Mouse (Mus musculus) retina, adult 2 months (tissue): ENCODE data around the gene Fam228b.
"Not testable (repeated sequence)": the region's sequence is repeated elsewhere in the genome, so short reads cannot be mapped to it uniquely, and the experiment has no call there.

Experiments
- DNase-seq: peaks from one replicate; pipeline ENCODE4 v3.0.0-alpha.2; 2012; ENCODE audit warnings: low read depth, low spot score

The Fam228b gene

GRCm38 (mm10) chr12:4742183-4742582, 26.9 kb downstream of the Fam228b start:
- no peak for DNase-seq

GRCm38 (mm10) chr12:4740823-4741222, 28.2 kb downstream of the Fam228b start:
- DNase-seq, result no peak

- no peak for DNase-seq
Measured at GRCm38 (mm10) chr12:4738031-4738576, 31.0 kb downstream of the Fam228b start, which contains the start of gene Fam228a. Fam228a (minus strand) TSS chr12:4738430.

- no peak for DNase-seq
Measured at GRCm38 (mm10) chr12:4732332-4732731, 36.7 kb downstream of the Fam228b start.

- no peak for DNase-seq
Measured at GRCm38 (mm10) chr12:4731629-4732028, 37.4 kb downstream of the Fam228b start.

GRCm38 (mm10) chr12:4729165-4729564, 39.9 kb downstream of the Fam228b start:
- DNase-seq, result no peak

GRCm38 (mm10) chr12:4719762-4720754, 49.0 kb downstream of the Fam228b start:
- no peak for DNase-seq

- DNase-seq, result no peak
Measured at GRCm38 (mm10) chr12:4719066-4719761, 49.9 kb downstream of the Fam228b start.

- no peak for DNase-seq
Measured at GRCm38 (mm10) chr12:4717417-4717816, 51.6 kb downstream of the Fam228b start.

- no peak for DNase-seq
Measured at GRCm38 (mm10) chr12:4715606-4716005, 53.5 kb downstream of the Fam228b start.

GRCm38 (mm10) chr12:4713361-4713760, 55.7 kb downstream of the Fam228b start:
- no peak for DNase-seq

GRCm38 (mm10) chr12:4709926-4710325, 59.1 kb downstream of the Fam228b start:
- DNase-seq, result no peak

- no peak for DNase-seq
Measured at GRCm38 (mm10) chr12:4708881-4709604, 60.0 kb downstream of the Fam228b start.

GRCm38 (mm10) chr12:4708296-4708695, 60.8 kb downstream of the Fam228b start:
- no peak for DNase-seq

- no peak for DNase-seq
Measured at GRCm38 (mm10) chr12:4707488-4708017, 61.5 kb downstream of the Fam228b start.

GRCm38 (mm10) chr12:4706901-4707300, 62.2 kb downstream of the Fam228b start:
- DNase-seq, result no peak

- no peak for DNase-seq
Measured at GRCm38 (mm10) chr12:4706175-4706574, 62.9 kb downstream of the Fam228b start.

GRCm38 (mm10) chr12:4705626-4706025, 63.4 kb downstream of the Fam228b start:
- not testable (repeated sequence) for DNase-seq

GRCm38 (mm10) chr12:4694534-4694933, 74.5 kb downstream of the Fam228b start:
- no peak for DNase-seq

- DNase-seq, result no peak
Measured at GRCm38 (mm10) chr12:4691193-4691592, 77.9 kb downstream of the Fam228b start.
